Mouse (Mus musculus) spleen, postnatal 10 days (tissue): ENCODE data around the gene Grin3a.
"Not testable (repeated sequence)": the region's sequence is repeated elsewhere in the genome, so short reads cannot be mapped to it uniquely, and the experiment has no call there.

Source experiments
- DNase-seq, 2 experiments: peaks; one replicate each; pipeline ENCODE4 v3.0.0; 2021 to 2022; ENCODE audit warnings: low spot score in 2 of 2

Grin3a gene

GRCm38 (mm10) chr4:49680171-49680875 is 165.2 kb downstream of the Grin3a start:
- no peak for DNase-seq

GRCm38 (mm10) chr4:49676790-49677189 is 168.8 kb downstream of the Grin3a start:
- DNase-seq, result no peak

- no peak for DNase-seq
Measured at GRCm38 (mm10) chr4:49676071-49676470, 169.5 kb downstream of the Grin3a start.

- DNase-seq, result no peak
Measured at GRCm38 (mm10) chr4:49664850-49665249, 180.7 kb downstream of the Grin3a start.

GRCm38 (mm10) chr4:49662231-49662630 is 183.3 kb downstream of the Grin3a start:
- DNase-seq, result no peak

- no peak for DNase-seq
Measured at GRCm38 (mm10) chr4:49661664-49662063, 183.9 kb downstream of the Grin3a start.

- no peak for DNase-seq
Measured at GRCm38 (mm10) chr4:49659421-49659820, 186.1 kb downstream of the Grin3a start.

GRCm38 (mm10) chr4:49639913-49640312 is 205.6 kb downstream of the Grin3a start:
- DNase-seq, result no peak

GRCm38 (mm10) chr4:49637821-49638220 is 207.7 kb downstream of the Grin3a start:
- DNase-seq, result no peak

- no peak for DNase-seq
Measured at GRCm38 (mm10) chr4:49632139-49632481, 213.4 kb downstream of the Grin3a start.

- peak; percentile 92 to 95 for DNase-seq
Measured at GRCm38 (mm10) chr4:49631319-49632138, 214.0 kb downstream of the Grin3a start, which contains the start of gene Rnf20. Gene Rnf20 (plus strand): TSS chr4:49632006.

GRCm38 (mm10) chr4:49628941-49629340 is 216.6 kb downstream of the Grin3a start:
- no peak for DNase-seq

GRCm38 (mm10) chr4:49626973-49627372 is 218.6 kb downstream of the Grin3a start:
- peak; percentile 64 to 83 for DNase-seq

GRCm38 (mm10) chr4:49624969-49625368 is 220.6 kb downstream of the Grin3a start:
- DNase-seq, result not testable (repeated sequence)

GRCm38 (mm10) chr4:49623916-49624315 is 221.6 kb downstream of the Grin3a start:
- no peak for DNase-seq

- DNase-seq, result no peak
Measured at GRCm38 (mm10) chr4:49622272-49622671, 223.3 kb downstream of the Grin3a start.

GRCm38 (mm10) chr4:49619861-49620260 is 225.7 kb downstream of the Grin3a start:
- not testable (repeated sequence) for DNase-seq

- DNase-seq, result no peak
Measured at GRCm38 (mm10) chr4:49616924-49617323, 228.6 kb downstream of the Grin3a start.
